Mouse (Mus musculus) stomach, embryonic 16.5 days (tissue): ENCODE results near the gene Ifnab. TPM values are rescaled to one million over a fixed set of nuclear protein-coding genes. Genes with fewer than 3 reads are reported as not detected.

ENCODE experiments used
- ATAC-seq: fragments of 200-750 bp; cut with Nextera tagmentation; 2 replicates; pipeline ENCODE4 v1.8.0; 2017; ENCODE audit warnings: moderate number of reproducible peaks, moderate TSS enrichment; ENCODE audit not compliant: insufficient read depth, low FRiP score
- H3K27ac ChIP-seq: fragments of 300-500 bp; sonication (generic); 2 replicates; pipeline ENCODE4 v1.5.1; 2014; ENCODE audit warnings: low read length
- H3K27me3 ChIP-seq: fragments of 300-500 bp; sonication (generic); 2 replicates; pipeline ENCODE4 v1.6.1; 2014; ENCODE audit warnings: low read length, control low read depth, mixed read lengths; ENCODE audit not compliant: control insufficient read depth, insufficient read depth
- H3K36me3 ChIP-seq: fragments of 300-500 bp; sonication (generic); 2 replicates; pipeline ENCODE4 v1.6.1; 2014; ENCODE audit warnings: low read length; ENCODE audit not compliant: control insufficient read depth, insufficient read depth
- H3K4me1 ChIP-seq: fragments of 300-500 bp; sonication (generic); 2 replicates; pipeline ENCODE4 v1.6.1; 2014; ENCODE audit warnings: low read length, control low read depth, mixed read lengths; ENCODE audit not compliant: control insufficient read depth, insufficient read depth
- H3K4me2 ChIP-seq: fragments of 300-500 bp; sonication (generic); 2 replicates; pipeline ENCODE4 v1.6.1; 2014; ENCODE audit warnings: low read depth, low read length, mixed read lengths
- H3K4me3 ChIP-seq: fragments of 300-500 bp; sonication (generic); replicated peaks from 2 replicates; pipeline ENCODE4 v1.5.1; 2014; ENCODE audit warnings: mild to moderate bottlenecking, low read length
- H3K9ac ChIP-seq: fragments of 300-500 bp; sonication (generic); 2 replicates; pipeline ENCODE4 v1.6.1; 2014; ENCODE audit warnings: low read length
- H3K9me3 ChIP-seq: fragments of 300-500 bp; sonication (generic); replicated peaks from 2 replicates; pipeline ENCODE4 v1.6.1; 2016; ENCODE audit warnings: low read length, control low read depth; ENCODE audit not compliant: control insufficient read depth
- WGBS: fragments of 180-500 bp; shearing (Covaris S2); extraction: QIAGEN DNeasy Blood & Tissue Kit; methylation state at CpG from one replicate; pipeline ENCODE4 v1.1.7; 2014; 5-methylcytosine and 5-hydroxymethylcytosine counted together
- polyA plus RNA-seq: library from polyadenylated mRNA; unstranded; fragments of >200 nt; fragmentation: Nextera tagmentation; extraction: Ambion mirVana; gene quantifications from 2 replicates; pipeline ENCODE4 v1.2.1, GENCODE M21; 2015

Gene Ifnab
- polyA plus RNA-seq, 1 experiment from 2014 or later: not detected

DNA sequence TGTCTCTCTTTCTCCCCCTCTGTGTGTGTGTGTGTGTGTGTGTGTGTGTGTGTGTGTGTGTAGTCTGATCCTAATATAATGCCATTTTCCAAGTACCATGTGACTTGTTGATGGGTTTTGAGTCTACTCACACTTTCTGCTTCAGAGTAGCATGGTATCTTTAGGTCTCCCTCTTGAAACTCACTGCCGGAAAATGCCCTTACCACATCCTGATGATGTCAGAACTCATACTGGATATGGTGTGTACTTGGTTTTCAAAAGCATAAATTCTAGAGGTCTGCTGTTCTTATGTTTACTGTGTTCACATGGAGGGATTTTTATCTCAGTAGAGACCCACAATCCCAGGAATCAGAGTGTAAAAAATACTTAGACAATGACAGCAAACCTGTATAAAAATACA, 1.4 kb upstream of the Ifnab start:
- no peaks in the 10 kb centered on the region for H3K27me3 ChIP-seq
- 72% methylated on average over 1 of the region's 1 CpGs for WGBS
- no peak overlapping the region for H3K9ac ChIP-seq
- no peaks in the 10 kb centered on the region for H3K4me1 ChIP-seq
- H3K4me2 ChIP-seq: no peak overlapping the region
- H3K27ac ChIP-seq: no peak overlapping the region
- H3K36me3 ChIP-seq: no peaks in the 10 kb centered on the region
- no peaks in the 10 kb centered on the region for H3K9me3 ChIP-seq
- no peak overlapping the region for H3K4me3 ChIP-seq
- no peak for ATAC-seq

DNA sequence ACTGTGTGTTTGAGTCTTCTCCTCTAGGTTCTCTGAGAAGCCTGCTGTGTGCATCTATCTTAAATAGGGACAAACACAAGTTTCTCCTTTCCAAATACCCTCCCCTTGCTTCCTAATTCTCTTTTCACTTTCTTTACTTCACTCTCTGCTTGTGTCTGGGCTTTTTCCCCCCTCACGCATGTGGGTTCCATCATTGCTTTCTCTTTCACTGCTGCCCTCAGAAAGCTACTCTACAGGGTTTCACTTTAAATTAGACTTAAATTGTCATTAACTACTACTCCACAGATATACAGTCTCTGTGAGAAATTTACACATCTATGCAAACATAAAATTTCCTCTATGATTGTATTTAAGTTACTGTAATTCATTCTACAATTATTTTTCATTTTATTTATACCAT, 7.3 kb downstream of the Ifnab start, which contains the start of gene Ifna2:
TSS of gene Ifna2 (minus strand) at position 101 of the 400 bp plus-strand sequence.
- no peak within 1 kb of the TSS for H3K9ac ChIP-seq
- H3K9me3 ChIP-seq: no peaks in the 10 kb centered on the region
- 70% methylated on average over 1 of the region's 1 CpGs for WGBS
- no peak for ATAC-seq
- no peaks in the 10 kb centered on the region for H3K27me3 ChIP-seq
- H3K36me3 ChIP-seq: no peaks in the 10 kb centered on the region
- no peaks in the 10 kb centered on the region for H3K4me1 ChIP-seq
- no peak within 1 kb of the TSS for H3K4me2 ChIP-seq
- H3K27ac ChIP-seq: no peak within 1 kb of the TSS
- no peak within 1 kb of the TSS for H3K4me3 ChIP-seq

DNA sequence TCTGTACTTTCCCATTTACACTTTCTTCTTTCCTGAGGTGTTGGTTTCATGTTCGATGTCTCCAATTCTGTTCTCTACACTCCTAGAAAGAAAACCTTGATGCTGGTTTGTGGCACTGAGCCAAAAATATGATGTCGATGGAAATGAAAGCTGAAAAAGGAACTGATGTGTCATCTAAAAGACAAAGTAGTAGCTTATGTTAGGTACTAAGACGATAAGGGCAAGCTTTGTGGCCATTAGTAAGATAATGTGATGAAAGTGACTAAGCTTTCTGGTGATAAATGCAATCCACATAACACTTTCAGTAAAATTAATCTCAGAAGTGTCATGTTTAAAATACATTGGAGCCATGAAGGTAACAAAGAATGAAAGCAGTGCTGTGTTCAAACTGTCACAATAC, 9.8 kb downstream of the Ifnab start:
- Histone ChIP-seq H3K9me3 (no peaks in the 10 kb centered on the region), H3K27me3 (no peaks in the 10 kb centered on the region), H3K9ac (no peak overlapping the region), H3K36me3 (no peaks in the 10 kb centered on the region), H3K4me1 (no peaks in the 10 kb centered on the region), H3K27ac (no peak overlapping the region), H3K4me3 (no peak overlapping the region), H3K4me2 (no peak overlapping the region)
- WGBS: 40% methylated on average over 3 of the region's 3 CpGs
- ATAC-seq: no peak

DNA sequence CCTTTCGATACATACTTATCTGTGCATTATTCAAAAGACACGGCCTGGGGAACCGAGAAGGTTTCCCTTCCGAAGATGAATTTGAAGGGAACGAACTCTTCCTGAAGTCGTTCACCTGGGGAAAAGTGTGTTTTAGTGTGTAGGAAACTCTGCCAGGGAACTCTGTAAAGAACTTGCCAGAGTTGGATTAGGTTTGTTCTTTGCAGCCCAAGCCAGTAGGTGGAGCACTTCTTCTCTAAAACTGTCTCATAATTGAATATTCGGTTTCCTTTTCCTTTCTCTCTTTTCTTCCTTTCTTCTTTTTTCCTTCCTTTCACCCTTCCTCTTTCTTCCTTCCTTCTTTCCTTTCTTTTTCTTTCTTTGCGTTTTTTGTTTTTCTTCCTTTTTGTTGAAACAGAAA, 10.8 kb downstream of the Ifnab start:
- no peaks in the 10 kb centered on the region for H3K27me3 ChIP-seq
- no peak overlapping the region for H3K27ac ChIP-seq
- H3K9ac ChIP-seq: no peak overlapping the region
- no peak overlapping the region for H3K4me2 ChIP-seq
- no peak overlapping the region for H3K4me3 ChIP-seq
- WGBS: 43% methylated on average over 8 of the region's 8 CpGs
- no peak for ATAC-seq
- no peaks in the 10 kb centered on the region for H3K4me1 ChIP-seq
- H3K9me3 ChIP-seq: no peaks in the 10 kb centered on the region
- no peaks in the 10 kb centered on the region for H3K36me3 ChIP-seq

DNA sequence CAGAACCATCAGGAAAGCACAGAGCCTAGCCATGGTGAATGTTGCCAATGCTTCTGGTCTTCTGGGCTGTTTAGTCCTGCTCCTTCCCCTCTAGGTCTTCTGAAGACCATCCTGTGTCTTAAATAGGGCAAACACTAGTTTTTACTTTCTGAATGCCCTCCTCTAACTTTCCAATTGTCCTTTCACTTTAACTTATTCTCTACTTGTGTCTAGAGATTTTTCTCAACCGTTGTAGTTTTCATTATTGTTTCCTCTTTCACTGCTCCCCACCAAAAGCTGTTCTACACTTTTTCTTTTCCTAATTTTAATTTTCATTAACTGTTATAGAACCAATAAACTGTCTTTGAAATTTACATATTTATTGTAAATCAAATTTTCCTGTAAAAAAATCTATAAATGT, 14.3 kb downstream of the Ifnab start, which contains the start of gene Ifna16:
TSS of gene Ifna16 (minus strand) at position 101 of the 400 bp plus-strand sequence.
- Histone ChIP-seq H3K27ac (no peak within 1 kb of the TSS), H3K4me2 (no peak within 1 kb of the TSS), H3K36me3 (no peaks in the 10 kb centered on the region), H3K27me3 (no peaks in the 10 kb centered on the region), H3K9ac (no peak within 1 kb of the TSS), H3K9me3 (no peaks in the 10 kb centered on the region), H3K4me1 (no peaks in the 10 kb centered on the region), H3K4me3 (no peak within 1 kb of the TSS)
- WGBS: 76% methylated on average over 1 of the region's 1 CpGs
- no peak for ATAC-seq

DNA sequence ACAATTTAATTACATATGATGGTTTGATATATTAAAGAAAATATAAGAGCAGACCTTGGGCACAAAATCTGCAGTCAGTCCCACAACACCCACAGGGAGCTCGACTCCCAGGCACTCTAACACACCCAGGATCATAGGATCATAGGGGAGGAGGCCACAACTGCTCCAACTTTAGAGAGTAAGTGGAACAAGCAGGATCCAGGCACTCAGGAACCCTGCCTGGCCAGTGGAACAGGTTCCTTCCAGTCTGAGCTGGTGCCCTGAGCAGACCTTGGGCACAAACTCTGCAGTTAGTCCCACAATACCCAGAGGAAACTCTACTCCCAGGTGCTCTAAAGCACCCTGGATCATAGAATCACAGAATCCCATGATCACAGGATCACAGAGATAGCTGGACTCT, 35.7 kb downstream of the Ifnab start:
- Histone ChIP-seq H3K27ac (no peak overlapping the region), H3K4me2 (no peak overlapping the region), H3K4me3 (no peak overlapping the region), H3K9ac (no peak overlapping the region), H3K27me3 (no peaks in the 10 kb centered on the region), H3K9me3 (no peaks in the 10 kb centered on the region), H3K36me3 (no peaks in the 10 kb centered on the region), H3K4me1 (no peaks in the 10 kb centered on the region)
- 37% methylated on average over 1 of the region's 1 CpGs for WGBS
- ATAC-seq: no peak

DNA sequence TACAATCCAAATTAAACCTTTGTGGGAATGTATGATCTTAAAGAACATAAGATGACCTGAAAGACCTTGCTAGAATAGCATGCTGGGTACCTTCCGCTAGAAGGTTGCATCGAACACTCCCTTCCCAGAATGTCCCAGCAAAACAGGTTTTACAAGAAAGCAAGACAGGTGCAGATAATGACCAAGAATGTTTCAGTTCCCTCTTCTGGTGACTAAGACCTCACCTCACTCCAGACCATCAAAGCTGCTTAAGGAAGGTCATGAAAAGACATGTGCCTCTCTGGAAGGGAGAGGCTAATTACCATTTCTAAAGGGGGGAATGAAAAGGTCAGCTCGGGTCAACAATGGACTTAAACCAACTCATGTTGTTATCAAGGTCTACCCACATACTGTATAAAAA, 37.5 kb downstream of the Ifnab start:
- no peaks in the 10 kb centered on the region for H3K27me3 ChIP-seq
- no peaks in the 10 kb centered on the region for H3K36me3 ChIP-seq
- no peak overlapping the region for H3K27ac ChIP-seq
- H3K4me3 ChIP-seq: no peak overlapping the region
- H3K4me1 ChIP-seq: no peaks in the 10 kb centered on the region
- WGBS: 79% methylated on average over 3 of the region's 3 CpGs
- no peaks in the 10 kb centered on the region for H3K9me3 ChIP-seq
- no peak overlapping the region for H3K4me2 ChIP-seq
- no peak overlapping the region for H3K9ac ChIP-seq
- ATAC-seq: no peak

DNA sequence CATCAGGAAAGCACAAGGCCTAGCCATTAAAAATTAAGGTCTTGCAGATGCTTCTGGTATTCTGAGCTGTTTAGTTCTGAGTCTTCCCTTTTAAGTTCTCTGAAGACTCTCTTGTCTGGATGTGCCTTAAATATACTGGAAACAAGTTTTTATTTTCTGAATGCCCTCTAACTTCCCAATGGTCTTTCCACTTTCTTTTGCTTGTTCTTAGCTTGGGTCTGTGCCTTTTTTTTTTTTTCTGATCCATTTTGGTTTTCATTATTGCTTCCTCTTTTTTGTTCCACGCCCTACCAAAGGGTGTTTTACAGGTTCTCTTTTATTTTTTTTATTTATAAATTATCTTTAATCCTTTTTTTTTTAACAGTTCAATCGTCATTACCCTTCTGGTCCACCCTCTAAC, 46.8 kb downstream of the Ifnab start, which contains the start of gene Ifna13:
TSS of gene Ifna13 (minus strand) at position 101 of the 400 bp plus-strand sequence.
- Histone ChIP-seq H3K4me2 (no peak within 1 kb of the TSS), H3K9ac (no peak within 1 kb of the TSS), H3K27ac (no peak within 1 kb of the TSS), H3K4me1 (no peaks in the 10 kb centered on the region), H3K4me3 (no peak within 1 kb of the TSS), H3K9me3 (no peaks in the 10 kb centered on the region), H3K27me3 (no peaks in the 10 kb centered on the region), H3K36me3 (no peaks in the 10 kb centered on the region)
- ATAC-seq: no peak
- WGBS: 57% methylated on average over 2 of the region's 2 CpGs

DNA sequence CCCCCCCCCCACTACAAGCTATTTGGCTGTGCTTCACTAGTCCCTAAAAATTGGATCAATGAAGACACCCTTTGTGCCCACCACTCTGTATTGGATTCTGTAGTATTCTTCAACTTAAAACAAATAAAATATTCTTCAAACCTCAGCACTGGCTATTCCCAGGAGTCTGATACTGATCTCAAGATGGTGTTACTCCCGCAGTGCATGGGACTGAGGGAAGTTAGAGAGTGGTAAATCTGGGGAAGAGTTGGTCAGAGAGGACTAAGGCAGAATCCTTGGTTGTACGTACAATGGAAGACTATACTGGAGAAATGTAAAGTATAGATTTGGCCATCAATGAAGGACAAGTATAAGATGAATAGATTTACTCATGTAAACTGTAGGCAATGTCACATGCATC, 48.6 kb downstream of the Ifnab start:
- 27% methylated on average over 2 of the region's 2 CpGs for WGBS
- H3K27ac ChIP-seq: no peak overlapping the region
- no peaks in the 10 kb centered on the region for H3K9me3 ChIP-seq
- H3K36me3 ChIP-seq: no peaks in the 10 kb centered on the region
- no peaks in the 10 kb centered on the region for H3K27me3 ChIP-seq
- no peaks in the 10 kb centered on the region for H3K4me1 ChIP-seq
- H3K9ac ChIP-seq: no peak overlapping the region
- H3K4me3 ChIP-seq: no peak overlapping the region
- ATAC-seq: no peak
- H3K4me2 ChIP-seq: no peak overlapping the region
